Mouse (Mus musculus) G1E (cell line): ENCODE measurements around the gene Dnmt3a. TPM values are rescaled to one million over a fixed set of nuclear protein-coding genes. Genes with fewer than 3 reads are reported as not detected.
A peak's percentile ranks its signal among the peaks of the same experiment; 100 is the strongest.

Experiments
- ATAC-seq: 2 replicates; pipeline ENCODE4 v1.8.0; 2016; ENCODE audit warnings: mild to moderate bottlenecking; ENCODE audit not compliant: insufficient number of reproducible peaks, poor library complexity, low FRiP score, severe bottlenecking; ENCODE audit errors: extremely low read depth
- DNase-seq: peaks from one replicate; pipeline ENCODE4 v3.0.0; 2012; ENCODE audit warnings: low spot score
- H3K27me3 ChIP-seq: 2 replicates; pipeline ENCODE4 v1.6.1; 2012; ENCODE audit warnings: mild to moderate bottlenecking, low read length, inconsistent platforms; ENCODE audit not compliant: insufficient read depth
- H3K36me3 ChIP-seq: replicated peaks from 2 replicates; pipeline ENCODE3; 2012; ENCODE audit warnings: mild to moderate bottlenecking, inconsistent platforms
- H3K4me1 ChIP-seq: 2 replicates; pipeline ENCODE4 v1.6.1; 2012; ENCODE audit warnings: low read depth, low read length, inconsistent platforms, mixed read lengths; ENCODE audit not compliant: insufficient read depth
- H3K4me3 ChIP-seq: 2 replicates; pipeline ENCODE4 v1.5.1; 2012; ENCODE audit warnings: low read depth, mild to moderate bottlenecking, inconsistent platforms, low read length, moderate library complexity, mixed read lengths
- H3K9me3 ChIP-seq: replicated peaks from 2 replicates; pipeline ENCODE4 v1.6.1; 2012; ENCODE audit warnings: inconsistent platforms
- CTCF ChIP-seq: IDR thresholded peaks from 2 replicates; pipeline ENCODE4 v1.5.1; 2012; ENCODE audit warnings: low read depth, low read length, inconsistent platforms, mixed read lengths
- GATA1 ChIP-seq: IDR thresholded peaks from 2 replicates; pipeline ENCODE4 v1.6.1; 2012; ENCODE audit warnings: borderline replicate concordance, low read length, inconsistent platforms, mixed read lengths
- GATA2 ChIP-seq: IDR thresholded peaks from 2 replicates; pipeline ENCODE4 v1.6.1; 2012; ENCODE audit warnings: low read depth, low read length, inconsistent platforms, borderline replicate concordance
- POLR2AphosphoS5 ChIP-seq: IDR thresholded peaks from 2 replicates; pipeline ENCODE4 v1.6.1; 2012; ENCODE audit warnings: low read depth, low read length, inconsistent platforms; ENCODE audit not compliant: insufficient replicate concordance
- TAL1 ChIP-seq: conservative IDR thresholded peaks from 2 replicates; pipeline ENCODE4 v1.6.1; 2012; ENCODE audit warnings: low read depth, low read length, inconsistent platforms, mixed read lengths
- polyA plus RNA-seq: library from polyadenylated mRNA; stranded (reverse); fragments of >175 nt; gene quantifications from 2 replicates; pipeline ENCODE4 v1.2.3, GENCODE M21; 2012
- total RNA-seq, 2 experiments: library from RNA; stranded (forward) in 1 of 2; stranded (reverse) in 1 of 2; fragments of 200-1000 nt in 1 of 2; fragments of >200 nt in 1 of 2; fragmentation: Nextera tagmentation in 1 of 2; gene quantifications; 2 replicates each; pipeline ENCODE4 v1.2.3; 2014 to 2017

Gene Dnmt3a
- total and polyA plus RNA-seq, 3 experiments, result 0.05 to 1.1 TPM; not detected in 1

GRCm38 (mm10) chr12:3776015-3776414 lies 29.8 kb upstream of the Dnmt3a start:
- Histone ChIP-seq H3K4me3 (no peak overlapping the region), H3K27me3 (peaks cover 10% of the 10 kb centered on the region; the same call in 1 of the 2 replicates), H3K36me3 (no peaks in the 10 kb centered on the region), H3K9me3 (no peaks in the 10 kb centered on the region), H3K4me1 (peaks cover 2% of the 10 kb centered on the region)
- TF ChIP-seq GATA2, result no peak
- TF ChIP-seq POLR2AphosphoS5, result no peak
- TF ChIP-seq TAL1, result no peak
- TF ChIP-seq GATA1, result no peak
- no peak for TF ChIP-seq CTCF
- DNase-seq, result no peak
- no peak for ATAC-seq

GRCm38 (mm10) chr12:3777682-3778081 lies 28.1 kb upstream of the Dnmt3a start:
- ATAC-seq (no peak), DNase-seq (no peak)

GRCm38 (mm10) chr12:3778286-3778685 lies 27.5 kb upstream of the Dnmt3a start:
- TF ChIP-seq GATA2 (no peak), GATA1 (no peak), CTCF (no peak), POLR2AphosphoS5 (no peak), TAL1 (no peak)
- no peaks in the 10 kb centered on the region for H3K9me3 ChIP-seq
- DNase-seq (no peak), ATAC-seq (no peak)
- peaks cover 7% of the 10 kb centered on the region for H3K4me1 ChIP-seq
- H3K27me3 ChIP-seq, result peaks cover 8% of the 10 kb centered on the region; the same call in 1 of the 2 replicates
- no peak overlapping the region for H3K4me3 ChIP-seq
- H3K36me3 ChIP-seq, result no peaks in the 10 kb centered on the region

More at GRCm38 (mm10) chr12:3777682-3778081, 28.1 kb upstream of the Dnmt3a start:
- peaks cover 10% of the 10 kb centered on the region; the same call in 1 of the 2 replicates for H3K27me3 ChIP-seq
- H3K9me3 ChIP-seq, result no peaks in the 10 kb centered on the region
- TF ChIP-seq GATA1, result no peak
- TF ChIP-seq POLR2AphosphoS5, result no peak
- TF ChIP-seq TAL1, result no peak
- no peak for TF ChIP-seq CTCF
- TF ChIP-seq GATA2, result no peak
- H3K4me1 ChIP-seq, result peaks cover 7% of the 10 kb centered on the region
- H3K4me3 ChIP-seq, result no peak overlapping the region
- no peaks in the 10 kb centered on the region for H3K36me3 ChIP-seq

GRCm38 (mm10) chr12:3779639-3780038 lies 26.2 kb upstream of the Dnmt3a start:
- Histone ChIP-seq H3K9me3 (no peaks in the 10 kb centered on the region), H3K36me3 (no peaks in the 10 kb centered on the region), H3K27me3 (peaks cover 9% of the 10 kb centered on the region; the same call in 1 of the 2 replicates), H3K4me1 (peaks cover 7% of the 10 kb centered on the region), H3K4me3 (no peak overlapping the region)
- no peak for TF ChIP-seq GATA1
- no peak for TF ChIP-seq CTCF
- TF ChIP-seq GATA2, result no peak
- TF ChIP-seq TAL1, result no peak
- TF ChIP-seq POLR2AphosphoS5, result no peak
- DNase-seq (no peak), ATAC-seq (no peak)

- H3K36me3 ChIP-seq, result no peaks in the 10 kb centered on the region
- H3K9me3 ChIP-seq, result no peaks in the 10 kb centered on the region
- TF ChIP-seq GATA1 (no peak), CTCF (no peak), TAL1 (no peak), POLR2AphosphoS5 (no peak)
- H3K4me3 ChIP-seq, result no peak overlapping the region
- DNase-seq (no peak), ATAC-seq (peak; percentile 52; the same call in 1 of the 2 replicates)
- H3K4me1 ChIP-seq, result peaks cover 7% of the 10 kb centered on the region
- peaks cover 9% of the 10 kb centered on the region; the same call in 1 of the 2 replicates for H3K27me3 ChIP-seq
These were observed 25.4 kb upstream of the Dnmt3a start for GRCm38 (mm10) chr12:3780405-3780891.

GRCm38 (mm10) chr12:3780931-3781471 lies 24.8 kb upstream of the Dnmt3a start:
- no peak for ATAC-seq
- no peak for DNase-seq
- TF ChIP-seq POLR2AphosphoS5, result no peak
- no peak for TF ChIP-seq TAL1
- no peak for TF ChIP-seq GATA1
- TF ChIP-seq CTCF, result no peak
- no peak for TF ChIP-seq GATA2
- Histone ChIP-seq H3K4me1 (peaks cover 7% of the 10 kb centered on the region), H3K27me3 (peaks cover 9% of the 10 kb centered on the region; the same call in 1 of the 2 replicates), H3K36me3 (no peaks in the 10 kb centered on the region), H3K4me3 (no peak overlapping the region), H3K9me3 (no peaks in the 10 kb centered on the region)

- peak; percentile 42 for DNase-seq
- no peak overlapping the region for H3K4me3 ChIP-seq
- H3K27me3 ChIP-seq, result peaks cover 9% of the 10 kb centered on the region; the same call in 1 of the 2 replicates
- peaks cover 7% of the 10 kb centered on the region for H3K4me1 ChIP-seq
- TF ChIP-seq POLR2AphosphoS5 (no peak), GATA1 (no peak), CTCF (peak; percentile 63), GATA2 (no peak), TAL1 (no peak)
- H3K9me3 ChIP-seq, result no peaks in the 10 kb centered on the region
- ATAC-seq, result peak; percentile 78
- no peaks in the 10 kb centered on the region for H3K36me3 ChIP-seq
These were observed 24.3 kb upstream of the Dnmt3a start for GRCm38 (mm10) chr12:3781482-3781881.
